Mouse (Mus musculus): ENCODE results near the gene Ncdn.

DNA sequence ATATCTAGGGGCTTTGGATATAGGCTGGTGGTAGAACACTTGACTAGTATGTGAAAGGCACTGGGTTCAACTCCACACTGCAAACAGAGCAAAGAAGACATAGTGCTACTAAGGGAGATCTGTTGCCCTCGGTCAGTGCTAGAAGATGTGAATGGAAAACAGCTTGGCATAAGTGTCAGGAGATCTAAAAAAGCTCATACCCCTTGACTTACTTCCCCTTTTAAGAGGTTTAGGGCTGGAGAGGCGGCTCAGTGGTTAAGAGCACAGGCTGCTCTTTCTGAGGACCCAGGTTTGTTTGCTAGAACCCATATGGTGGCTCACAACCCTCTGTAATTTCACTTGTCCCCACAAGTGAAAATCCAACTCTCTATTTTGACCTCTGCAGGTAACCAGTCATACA, 6.2 kb upstream of the Ncdn start:
- TF ChIP-seq CTCF (IDR thresholded peaks at IDR 0.05; ENCODE audit: borderline replicate concordance, insufficient read depth, low read length), result no peak
- TF ChIP-seq POLR2A (IDR thresholded peaks at IDR 0.05; ENCODE audit: low read depth, low read length), result no peak
